Mouse (Mus musculus) midbrain, postnatal 0 days (tissue): Measurements from ENCODE around the gene Stat4. TPM values are rescaled to one million over a fixed set of nuclear protein-coding genes. Genes with fewer than 3 reads are reported as not detected.
A peak's percentile ranks its signal among the peaks of the same experiment; 100 is the strongest.

Source experiments
- ATAC-seq: fragments of 200-750 bp; cut with Nextera tagmentation; 2 replicates; pipeline ENCODE4 v1.8.0; 2017; ENCODE audit warnings: moderate number of reproducible peaks, mild to moderate bottlenecking, moderate TSS enrichment, moderate library complexity; ENCODE audit not compliant: low FRiP score
- DNase-seq: peaks from one replicate; pipeline ENCODE4 v3.0.0-alpha.2; 2015; ENCODE audit warnings: low spot score
- H3K27ac ChIP-seq: fragments of 300-500 bp; sonication (generic); 2 replicates; pipeline ENCODE4 v1.5.1; 2014; ENCODE audit warnings: low read depth, mild to moderate bottlenecking, low read length, mixed read lengths
- H3K27me3 ChIP-seq: fragments of 300-500 bp; sonication (generic); 2 replicates; pipeline ENCODE4 v1.6.1; 2014; ENCODE audit warnings: low read length, control low read depth, mixed read lengths; ENCODE audit not compliant: insufficient read depth
- H3K36me3 ChIP-seq: fragments of 300-500 bp; sonication (generic); 2 replicates; pipeline ENCODE4 v1.6.1; 2014; ENCODE audit warnings: low read length, control low read depth, mixed read lengths; ENCODE audit not compliant: insufficient read depth
- H3K4me1 ChIP-seq: fragments of 300-500 bp; sonication (generic); 2 replicates; pipeline ENCODE4 v1.6.1; 2014; ENCODE audit warnings: mild to moderate bottlenecking, control low read depth, antibody characterized with exemption, low read length, mixed read lengths; ENCODE audit not compliant: insufficient read depth
- H3K4me2 ChIP-seq: fragments of 300-500 bp; sonication (generic); 2 replicates; pipeline ENCODE4 v1.6.1; 2014; ENCODE audit warnings: low read depth, mild to moderate bottlenecking, low read length, mixed read lengths; ENCODE audit not compliant: poor library complexity, severe bottlenecking
- H3K4me3 ChIP-seq: fragments of 300-500 bp; sonication (generic); 2 replicates; pipeline ENCODE4 v1.5.1; 2014; ENCODE audit warnings: low read depth, mild to moderate bottlenecking, low read length, moderate library complexity
- H3K9ac ChIP-seq: fragments of 300-500 bp; sonication (generic); replicated peaks from 2 replicates; pipeline ENCODE4 v1.6.1; 2014; ENCODE audit warnings: mild to moderate bottlenecking, low read length, moderate library complexity, mixed read lengths; ENCODE audit not compliant: poor library complexity, severe bottlenecking
- H3K9me3 ChIP-seq: fragments of 300-500 bp; sonication (generic); 2 replicates; pipeline ENCODE4 v1.6.1; 2016; ENCODE audit warnings: low read length, control low read depth
- CTCF ChIP-seq: IDR thresholded peaks from 2 replicates; pipeline ENCODE4 v1.5.1; 2016; ENCODE audit warnings: antibody characterized with exemption, mild to moderate bottlenecking
- WGBS: fragments of 180-500 bp; shearing (Covaris S2); extraction: QIAGEN DNeasy Blood & Tissue Kit; methylation state at CpG from one replicate; pipeline ENCODE4 v1.1.7; 2014; 5-methylcytosine and 5-hydroxymethylcytosine counted together
- polyA plus RNA-seq: library from polyadenylated mRNA; unstranded; fragments of >200 nt; fragmentation: Nextera tagmentation; extraction: Ambion mirVana; gene quantifications from 2 replicates; pipeline ENCODE4 v1.2.1, GENCODE M21; 2015
- total RNA-seq: library from RNA; depleted of rRNA; stranded (reverse); fragments of >200 nt; gene quantifications from 2 replicates; pipeline ENCODE4 v1.2.3, GENCODE M21; 2014

The Stat4 gene
- total and polyA plus RNA-seq, 2 experiments from 2014 or later, result 0.60 to 0.74 TPM

- no peaks in the 10 kb centered on the region for H3K9me3 ChIP-seq
- H3K4me2 ChIP-seq, result peak overlapping the region; percentile 52
- ATAC-seq (peak; percentile 96), DNase-seq (peak; percentile 98)
- H3K27me3 ChIP-seq, result no peaks in the 10 kb centered on the region
- peak; percentile 100 for TF ChIP-seq CTCF
- peak overlapping the region; percentile 46; the same call in 1 of the 2 replicates for H3K9ac ChIP-seq
- H3K4me3 ChIP-seq, result peak overlapping the region; percentile 28
- H3K36me3 ChIP-seq, result no peaks in the 10 kb centered on the region
- WGBS, result under 1% methylated on average over 31 of the region's 32 CpGs
- H3K4me1 ChIP-seq, result peaks cover 2% of the 10 kb centered on the region; the same call in 1 of the 2 replicates
- peak overlapping the region; percentile 87 for H3K27ac ChIP-seq
These were observed 126.7 kb downstream of the Stat4 start for GRCm38 (mm10) chr1:52113666-52114069.

- Histone ChIP-seq H3K27me3 (no peaks in the 10 kb centered on the region), H3K9me3 (no peaks in the 10 kb centered on the region), H3K27ac (no peak overlapping the region), H3K4me2 (no peak overlapping the region), H3K4me3 (no peak overlapping the region), H3K9ac (no peak overlapping the region), H3K4me1 (peaks cover 2% of the 10 kb centered on the region; the same call in 1 of the 2 replicates), H3K36me3 (no peaks in the 10 kb centered on the region)
- TF ChIP-seq CTCF, result no peak
- ATAC-seq (no peak), DNase-seq (no peak)
- 79% methylated on average over 3 of the region's 3 CpGs for WGBS
These were observed 129.5 kb downstream of the Stat4 start for GRCm38 (mm10) chr1:52116441-52116840.

DNA sequence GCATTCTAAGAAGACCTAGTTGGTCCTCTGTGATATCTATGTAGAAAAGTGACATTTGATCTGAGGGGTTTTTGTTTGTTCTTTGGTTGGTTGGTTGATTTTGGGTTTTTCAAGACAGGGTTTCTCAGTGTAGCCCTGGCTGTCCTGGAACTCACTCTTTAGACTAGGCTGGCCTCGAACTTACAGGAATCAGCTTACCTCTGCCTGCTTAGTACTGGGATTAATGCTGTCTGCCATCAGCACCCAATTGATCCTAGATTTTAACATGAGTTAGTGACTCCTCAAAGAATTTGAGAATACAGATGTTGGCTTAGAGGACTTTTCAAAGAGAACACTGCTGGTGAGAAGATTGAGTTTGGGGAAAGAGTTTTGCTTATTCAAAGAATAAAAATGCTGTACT lies 130.8 kb downstream of the Stat4 start:
- ATAC-seq (no peak), DNase-seq (no peak)
- no peak for TF ChIP-seq CTCF
- no peak overlapping the region for H3K4me3 ChIP-seq
- H3K27ac ChIP-seq, result no peak overlapping the region
- no peak overlapping the region for H3K9ac ChIP-seq
- no peak overlapping the region for H3K4me2 ChIP-seq
- no peaks in the 10 kb centered on the region for H3K27me3 ChIP-seq
- H3K36me3 ChIP-seq, result no peaks in the 10 kb centered on the region
- WGBS, result 94% methylated on average over 1 of the region's 1 CpGs
- no peaks in the 10 kb centered on the region for H3K9me3 ChIP-seq
- H3K4me1 ChIP-seq, result peaks cover 2% of the 10 kb centered on the region; the same call in 1 of the 2 replicates

DNA sequence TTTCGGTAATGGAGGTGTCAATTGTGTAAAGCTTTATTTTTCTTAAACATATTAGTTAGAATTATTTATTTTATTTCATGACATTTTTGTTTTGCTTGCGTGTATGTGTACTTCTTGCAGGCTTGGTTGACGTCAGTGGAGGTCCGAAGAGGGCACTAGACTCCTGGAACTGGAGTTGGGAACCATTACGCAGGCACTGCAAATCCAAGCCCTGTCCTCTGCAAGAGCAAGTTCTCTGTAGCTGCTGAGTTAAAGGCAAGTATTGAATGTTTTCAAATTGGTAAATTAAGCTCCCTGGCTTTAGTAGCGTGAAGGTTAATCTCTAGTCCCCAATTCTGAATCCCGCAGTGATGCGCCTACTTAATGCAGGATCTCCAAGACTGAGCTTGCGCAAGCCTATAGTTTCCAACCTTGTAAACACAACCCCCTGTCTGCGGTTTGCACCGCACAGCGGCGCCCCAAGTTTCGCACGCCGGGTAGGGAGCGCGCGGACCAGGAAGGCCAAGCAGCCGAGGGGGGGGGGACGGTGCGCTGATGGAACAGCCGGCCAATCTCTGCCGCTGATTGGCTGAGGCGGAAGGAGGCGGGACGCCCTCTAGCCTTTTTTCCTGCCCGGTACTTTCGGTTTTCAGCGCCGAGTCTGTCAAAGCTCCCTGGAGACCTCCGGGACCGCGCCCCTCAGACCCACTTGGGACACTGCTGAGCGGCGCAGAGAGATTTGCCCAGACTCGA lies 132.1 kb downstream of the Stat4 start, which contains the start of gene Stat1:
Gene Stat1 (plus strand): TSS at position 581 of the 732 bp plus-strand sequence.
- Histone ChIP-seq H3K27ac (peak within 1 kb of the TSS; percentile 68; the same call in 1 of the 2 replicates), H3K36me3 (no peaks in the 10 kb centered on the region), H3K9ac (peak within 1 kb of the TSS; percentile 62), H3K27me3 (no peaks in the 10 kb centered on the region), H3K4me1 (no peaks in the 10 kb centered on the region), H3K9me3 (no peaks in the 10 kb centered on the region), H3K4me2 (peak within 1 kb of the TSS; percentile 84), H3K4me3 (peak within 1 kb of the TSS; percentile 65)
- DNase-seq, result peak; percentile 91
- 3% methylated on average over 34 of the region's 37 CpGs for WGBS
- peak; percentile 52 for TF ChIP-seq CTCF
- peak; percentile 92 for ATAC-seq

DNA sequence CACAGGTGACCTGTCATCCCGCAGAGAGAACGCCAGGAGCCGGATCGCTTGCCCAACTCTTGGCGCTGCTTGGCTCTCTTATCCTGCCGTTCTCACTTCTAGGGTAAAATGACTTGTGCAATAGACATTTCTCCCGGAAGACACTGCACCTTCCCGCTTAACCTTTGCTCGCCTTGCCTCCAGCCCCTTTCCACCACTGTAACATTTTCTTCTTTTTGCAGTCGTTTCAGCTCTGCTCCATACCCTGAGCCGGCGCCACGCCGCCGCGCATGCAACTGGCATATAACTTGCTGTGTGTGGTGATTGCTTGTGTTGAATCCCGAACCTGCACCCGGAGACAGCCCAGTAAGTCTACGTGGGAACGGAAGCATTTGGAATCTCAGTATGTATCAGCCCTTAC lies 132.7 kb downstream of the Stat4 start:
- H3K27ac ChIP-seq, result no peak overlapping the region
- under 1% methylated on average over 20 of the region's 20 CpGs for WGBS
- peak overlapping the region; percentile 84 for H3K4me2 ChIP-seq
- no peak for TF ChIP-seq CTCF
- H3K36me3 ChIP-seq, result no peaks in the 10 kb centered on the region
- no peaks in the 10 kb centered on the region for H3K4me1 ChIP-seq
- H3K4me3 ChIP-seq, result peak overlapping the region; percentile 65
- DNase-seq (peak; percentile 2), ATAC-seq (peak; percentile 18; the same call in 1 of the 2 replicates)
- H3K9ac ChIP-seq, result peak overlapping the region; percentile 62; the same call in 1 of the 2 replicates
- no peaks in the 10 kb centered on the region for H3K27me3 ChIP-seq
- H3K9me3 ChIP-seq, result no peaks in the 10 kb centered on the region

DNA sequence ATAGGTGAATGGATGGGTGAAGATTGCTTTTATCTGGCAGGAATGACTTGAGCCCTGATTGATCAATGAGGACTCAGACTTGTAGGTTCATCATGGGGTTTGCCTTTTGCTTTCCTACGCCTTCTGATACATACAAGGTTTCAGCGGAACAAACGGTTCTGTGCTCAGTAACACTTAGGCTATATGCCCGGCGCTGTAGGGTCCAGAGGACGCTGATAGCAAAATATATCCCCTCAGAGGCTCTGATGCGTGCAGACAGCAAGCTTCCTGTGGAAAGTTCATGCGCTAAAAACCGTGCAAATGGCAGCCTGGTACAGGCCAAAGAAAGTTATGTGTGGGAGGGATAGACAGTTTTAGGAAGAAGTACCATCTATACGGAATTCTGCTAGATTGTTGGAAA lies 133.2 kb downstream of the Stat4 start:
- Histone ChIP-seq H3K36me3 (no peaks in the 10 kb centered on the region), H3K27me3 (no peaks in the 10 kb centered on the region), H3K4me3 (peak overlapping the region; percentile 65), H3K9me3 (no peaks in the 10 kb centered on the region), H3K27ac (no peak overlapping the region), H3K4me1 (no peaks in the 10 kb centered on the region), H3K4me2 (peak overlapping the region; percentile 84), H3K9ac (0 out of 2 replicates have a peak overlapping the region, but pooled peaks have one; percentile 62)
- no peak for ATAC-seq
- TF ChIP-seq CTCF, result no peak
- WGBS, result 41% methylated on average over 10 of the region's 10 CpGs
- DNase-seq, result no peak
